Mouse (Mus musculus) adrenal gland, postnatal 14 days (tissue): ENCODE measurements at regions not wholly inside any gene's neighbourhood (a gene's known extent, or its start where the extent isn't known, plus 50 kb on each side); places are given as distances from the start of the nearest gene placed in this dataset.

Source experiments
- DNase-seq: peaks from one replicate; pipeline ENCODE4 v3.0.0; 2021; ENCODE audit warnings: mixed read lengths

GRCm38 (mm10) chr19:56039091-56040004, 247.6 kb upstream of the Habp2 start:
- DNase-seq: no peak

- no peak for DNase-seq
Observed at GRCm38 (mm10) chr19:56041930-56042329, 245.0 kb upstream of the Habp2 start.

GRCm38 (mm10) chr19:56046784-56047390, 240.1 kb upstream of the Habp2 start:
- no peak for DNase-seq

- no peak for DNase-seq
Observed at GRCm38 (mm10) chr19:56054186-56054585, 232.8 kb upstream of the Habp2 start.

GRCm38 (mm10) chr19:56056397-56056796, 230.5 kb upstream of the Habp2 start:
- DNase-seq: no peak

GRCm38 (mm10) chr19:56061882-56062540, 224.9 kb upstream of the Habp2 start:
- no peak for DNase-seq

- no peak for DNase-seq
Observed at GRCm38 (mm10) chr19:56063099-56063498, 223.8 kb upstream of the Habp2 start.

- DNase-seq: no peak
Observed at GRCm38 (mm10) chr19:56065730-56066129, 221.2 kb upstream of the Habp2 start.

- no peak for DNase-seq
Observed at GRCm38 (mm10) chr19:56068165-56068564, 218.8 kb upstream of the Habp2 start.

- no peak for DNase-seq
Observed at GRCm38 (mm10) chr19:56068854-56069253, 218.1 kb upstream of the Habp2 start.

- peak; percentile 14 for DNase-seq
Observed at GRCm38 (mm10) chr19:56069266-56069665, 217.7 kb upstream of the Habp2 start.

- DNase-seq: no peak
Observed at GRCm38 (mm10) chr19:56071340-56071739, 215.6 kb upstream of the Habp2 start.

GRCm38 (mm10) chr19:56076128-56076527, 210.8 kb upstream of the Habp2 start:
- DNase-seq: no peak

GRCm38 (mm10) chr19:56077491-56077890, 209.4 kb upstream of the Habp2 start:
- DNase-seq: no peak

GRCm38 (mm10) chr19:56086413-56087083, 200.4 kb upstream of the Habp2 start:
- no peak for DNase-seq

GRCm38 (mm10) chr19:56087127-56087526, 199.8 kb upstream of the Habp2 start:
- DNase-seq: no peak

- DNase-seq: no peak
Observed at GRCm38 (mm10) chr19:56089795-56090375, 197.1 kb upstream of the Habp2 start.

GRCm38 (mm10) chr19:56091581-56091980, 195.4 kb upstream of the Habp2 start:
- DNase-seq: no peak

GRCm38 (mm10) chr19:56095873-56096272, 191.1 kb upstream of the Habp2 start:
- no peak for DNase-seq

GRCm38 (mm10) chr19:56099725-56100124, 187.2 kb upstream of the Habp2 start:
- DNase-seq: no peak

- DNase-seq: no peak
Observed at GRCm38 (mm10) chr19:56100131-56100872, 186.6 kb upstream of the Habp2 start.
